Mouse (Mus musculus) left cerebral cortex, adult 18-20 months (tissue): ENCODE data around the gene Il21r. TPM values are rescaled to one million over a fixed set of nuclear protein-coding genes. Genes with fewer than 3 reads are reported as not detected.

Experiments
- DNase-seq, 2 experiments: peaks; one replicate each; pipeline ENCODE4 v3.0.0; 2021 to 2022; ENCODE audit warnings: low spot score in 2 of 2, mixed read lengths in 1 of 2
- total RNA-seq, 2 experiments: library from RNA; stranded (reverse); gene quantifications; 2 replicates each; pipeline ENCODE4 v1.2.3; 2021

Gene Il21r
- total RNA-seq, 2 experiments from 2014 or later = 1.2 to 1.5 TPM

GRCm38 (mm10) chr7:125600136-125600535 lies 3.1 kb upstream of the Il21r start:
- no peak for DNase-seq

- no peak for DNase-seq
These were observed 2.5 kb upstream of the Il21r start for GRCm38 (mm10) chr7:125600612-125601279.

GRCm38 (mm10) chr7:125601280-125601670 lies 2.0 kb upstream of the Il21r start:
- no peak for DNase-seq

GRCm38 (mm10) chr7:125601821-125602448 lies 1.3 kb upstream of the Il21r start:
- DNase-seq = no peak

- DNase-seq = no peak
These were observed 1.4 kb downstream of the Il21r start for GRCm38 (mm10) chr7:125604362-125605319.

- DNase-seq = no peak
These were observed 2.5 kb downstream of the Il21r start for GRCm38 (mm10) chr7:125605725-125606139.

GRCm38 (mm10) chr7:125606265-125607164 lies 3.3 kb downstream of the Il21r start:
- DNase-seq = no peak

- DNase-seq = no peak
These were observed 4.4 kb downstream of the Il21r start for GRCm38 (mm10) chr7:125607384-125608182.

- no peak for DNase-seq
These were observed 5.0 kb downstream of the Il21r start for GRCm38 (mm10) chr7:125608183-125608688.

- DNase-seq = no peak
These were observed 10.3 kb downstream of the Il21r start for GRCm38 (mm10) chr7:125613579-125613978.

GRCm38 (mm10) chr7:125615453-125615852 lies 12.2 kb downstream of the Il21r start:
- DNase-seq = no peak

GRCm38 (mm10) chr7:125618016-125618415 lies 14.8 kb downstream of the Il21r start:
- no peak for DNase-seq

- DNase-seq = no peak
These were observed 16.8 kb downstream of the Il21r start for GRCm38 (mm10) chr7:125620077-125620476.

- DNase-seq = no peak
These were observed 19.8 kb downstream of the Il21r start for GRCm38 (mm10) chr7:125622741-125623685.

GRCm38 (mm10) chr7:125625219-125625618 lies 22.0 kb downstream of the Il21r start:
- DNase-seq = no peak

GRCm38 (mm10) chr7:125625829-125626228 lies 22.6 kb downstream of the Il21r start:
- DNase-seq = no peak

- DNase-seq = no peak
These were observed 27.1 kb downstream of the Il21r start for GRCm38 (mm10) chr7:125630317-125630716.

- no peak for DNase-seq
These were observed 27.8 kb downstream of the Il21r start for GRCm38 (mm10) chr7:125630989-125631388.
